Mouse (Mus musculus): ENCODE results near the gene Tsku. TPM values are rescaled to one million over a fixed set of nuclear protein-coding genes. Genes with fewer than 3 reads are reported as not detected.
A peak's percentile ranks its signal among the peaks of the same experiment; 100 is the strongest.

Tsku gene
- polyA plus RNA-seq, 1 experiment from 2014 or later: 9.4 TPM

- Histone ChIP-seq H3K4me1 (replicated peaks; ENCODE audit: control insufficient read depth, insufficient read depth, low read length) (peaks cover 7% of the 10 kb centered on the region), H3K27me3 (ENCODE audit: control insufficient read depth, insufficient read depth, low read depth, low read length) (no peaks in the 10 kb centered on the region), H3K9ac (ENCODE audit: low read length) (no peak overlapping the region), H3K4me3 (ENCODE audit: low read length) (no peak overlapping the region), H3K36me3 (ENCODE audit: control insufficient read depth, insufficient read depth, low read length) (no peaks in the 10 kb centered on the region), H3K9me3 (ENCODE audit: control insufficient read depth, low read length) (no peaks in the 10 kb centered on the region), H3K4me2 (ENCODE audit: low read depth, low read length) (no peak overlapping the region), H3K27ac (ENCODE audit: low read length) (no peak overlapping the region)
- peak; percentile 69 for ATAC-seq (ENCODE audit: low read depth)
- WGBS: 23% methylated on average over 5 of the region's 5 CpGs
Observed at GRCm38 (mm10) chr7:98323288-98324019, 37.7 kb downstream of the Tsku start.

- Histone ChIP-seq H3K4me1 (replicated peaks; ENCODE audit: control insufficient read depth, insufficient read depth, low read length) (peaks cover 7% of the 10 kb centered on the region), H3K27ac (ENCODE audit: low read length) (no peak overlapping the region), H3K36me3 (ENCODE audit: control insufficient read depth, insufficient read depth, low read length) (no peaks in the 10 kb centered on the region), H3K4me2 (ENCODE audit: low read depth, low read length) (no peak overlapping the region), H3K27me3 (ENCODE audit: control insufficient read depth, insufficient read depth, low read depth, low read length) (no peaks in the 10 kb centered on the region), H3K9me3 (ENCODE audit: control insufficient read depth, low read length) (no peaks in the 10 kb centered on the region), H3K4me3 (ENCODE audit: low read length) (no peak overlapping the region), H3K9ac (ENCODE audit: low read length) (no peak overlapping the region)
- no peak for ATAC-seq (ENCODE audit: low read depth)
- WGBS: 70% methylated on average over 3 of the region's 3 CpGs
Observed at GRCm38 (mm10) chr7:98322415-98322814, 38.7 kb downstream of the Tsku start.

- Histone ChIP-seq H3K9me3 (ENCODE audit: control insufficient read depth, low read length) (no peaks in the 10 kb centered on the region), H3K4me2 (ENCODE audit: low read depth, low read length) (no peak within 1 kb of the TSS), H3K27me3 (ENCODE audit: control insufficient read depth, insufficient read depth, low read depth, low read length) (no peaks in the 10 kb centered on the region), H3K9ac (ENCODE audit: low read length) (no peak within 1 kb of the TSS), H3K4me1 (replicated peaks; ENCODE audit: control insufficient read depth, insufficient read depth, low read length) (peaks cover 7% of the 10 kb centered on the region), H3K27ac (ENCODE audit: low read length) (no peak within 1 kb of the TSS), H3K36me3 (ENCODE audit: control insufficient read depth, insufficient read depth, low read length) (no peaks in the 10 kb centered on the region), H3K4me3 (ENCODE audit: low read length) (no peak within 1 kb of the TSS)
- ATAC-seq (ENCODE audit: low read depth): no peak
- WGBS: 81% methylated on average over 2 of the region's 2 CpGs
Observed at GRCm38 (mm10) chr7:98321083-98321482, 40.0 kb downstream of the Tsku start, which contains the start of gene Acer3. Gene Acer3, minus strand, starts transcription at chr7:98321208.

DNA sequence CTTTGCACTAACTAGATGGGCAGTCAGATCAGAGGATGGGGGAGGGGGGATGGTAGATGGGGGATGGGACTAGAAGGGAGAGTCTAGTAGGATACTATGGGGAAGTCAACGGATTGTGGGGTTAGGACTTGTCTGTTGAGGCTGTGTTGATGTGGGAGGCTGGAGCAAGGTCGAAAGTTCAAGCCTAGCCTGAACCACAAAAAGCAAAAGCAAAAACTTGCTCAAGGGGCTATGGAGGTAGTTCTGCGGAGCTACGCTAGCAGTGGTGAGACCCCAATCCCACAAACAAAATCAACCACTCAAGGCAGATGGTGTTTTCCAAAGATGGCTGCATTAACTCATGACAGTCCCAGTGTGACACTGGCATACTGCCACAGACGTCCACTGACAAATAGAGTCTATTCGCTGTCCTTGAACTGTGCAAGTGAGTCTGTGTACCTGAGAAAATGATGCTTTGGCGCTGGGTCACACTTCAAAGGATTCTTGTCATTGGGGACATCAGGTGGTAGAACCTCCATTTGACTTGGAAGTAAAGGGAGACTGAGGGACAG lies 41.0 kb downstream of the Tsku start:
- no peak overlapping the region for H3K4me3 ChIP-seq (ENCODE audit: low read length)
- no peak for ATAC-seq (ENCODE audit: low read depth)

DNA sequence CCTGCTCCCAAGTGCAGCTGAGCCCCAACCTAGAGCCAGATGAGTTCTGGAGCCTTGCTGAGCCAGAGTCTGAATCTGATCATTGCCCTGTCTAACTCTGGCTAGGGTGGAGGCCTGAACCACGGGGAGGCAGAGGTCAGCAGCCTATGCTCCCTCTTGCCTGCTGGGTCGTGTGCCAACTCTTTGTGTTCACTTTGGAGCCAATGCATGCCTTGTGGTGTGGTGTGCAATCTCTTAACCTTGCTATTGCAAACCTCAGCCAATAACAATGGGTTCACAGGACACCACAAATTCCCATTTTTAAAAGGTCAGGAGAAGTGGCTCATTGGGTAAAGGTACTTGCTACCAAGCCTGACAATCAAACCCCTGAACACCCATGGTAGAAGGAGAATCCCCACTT lies 44.6 kb downstream of the Tsku start:
- Histone ChIP-seq H3K36me3 (ENCODE audit: control insufficient read depth, insufficient read depth, low read length) (no peaks in the 10 kb centered on the region), H3K27ac (ENCODE audit: low read length) (no peak overlapping the region), H3K27me3 (ENCODE audit: control insufficient read depth, insufficient read depth, low read depth, low read length) (no peaks in the 10 kb centered on the region), H3K9ac (ENCODE audit: low read length) (no peak overlapping the region), H3K4me1 (replicated peaks; ENCODE audit: control insufficient read depth, insufficient read depth, low read length) (no peaks in the 10 kb centered on the region), H3K4me2 (ENCODE audit: low read depth, low read length) (no peak overlapping the region), H3K4me3 (ENCODE audit: low read length) (no peak overlapping the region), H3K9me3 (ENCODE audit: control insufficient read depth, low read length) (no peaks in the 10 kb centered on the region)
- no peak for ATAC-seq (ENCODE audit: low read depth)
- WGBS: 50% methylated on average over 2 of the region's 2 CpGs

More for the DNA sequence above, 41.0 kb downstream of the Tsku start:
- Histone ChIP-seq H3K36me3 (ENCODE audit: control insufficient read depth, insufficient read depth, low read length) (no peaks in the 10 kb centered on the region), H3K27me3 (ENCODE audit: control insufficient read depth, insufficient read depth, low read depth, low read length) (no peaks in the 10 kb centered on the region), H3K27ac (ENCODE audit: low read length) (no peak overlapping the region), H3K4me2 (ENCODE audit: low read depth, low read length) (no peak overlapping the region), H3K4me1 (replicated peaks; ENCODE audit: control insufficient read depth, insufficient read depth, low read length) (peaks cover 7% of the 10 kb centered on the region), H3K9me3 (ENCODE audit: control insufficient read depth, low read length) (no peaks in the 10 kb centered on the region), H3K9ac (ENCODE audit: low read length) (no peak overlapping the region)
- WGBS: 81% methylated on average over 7 of the region's 7 CpGs

GRCm38 (mm10) chr7:98315087-98315486 lies 46.0 kb downstream of the Tsku start:
- WGBS: 69% methylated on average over 2 of the region's 2 CpGs
- Histone ChIP-seq H3K9ac (ENCODE audit: low read length) (no peak overlapping the region), H3K9me3 (ENCODE audit: control insufficient read depth, low read length) (no peaks in the 10 kb centered on the region), H3K36me3 (ENCODE audit: control insufficient read depth, insufficient read depth, low read length) (no peaks in the 10 kb centered on the region), H3K4me2 (ENCODE audit: low read depth, low read length) (no peak overlapping the region), H3K4me1 (replicated peaks; ENCODE audit: control insufficient read depth, insufficient read depth, low read length) (no peaks in the 10 kb centered on the region), H3K27me3 (ENCODE audit: control insufficient read depth, insufficient read depth, low read depth, low read length) (no peaks in the 10 kb centered on the region), H3K4me3 (ENCODE audit: low read length) (no peak overlapping the region), H3K27ac (ENCODE audit: low read length) (no peak overlapping the region)
- ATAC-seq (ENCODE audit: low read depth): no peak

- Histone ChIP-seq H3K9ac (ENCODE audit: low read length) (no peak overlapping the region), H3K4me3 (ENCODE audit: low read length) (no peak overlapping the region), H3K9me3 (ENCODE audit: control insufficient read depth, low read length) (no peaks in the 10 kb centered on the region), H3K27ac (ENCODE audit: low read length) (no peak overlapping the region), H3K36me3 (ENCODE audit: control insufficient read depth, insufficient read depth, low read length) (no peaks in the 10 kb centered on the region), H3K4me1 (replicated peaks; ENCODE audit: control insufficient read depth, insufficient read depth, low read length) (peaks cover 3% of the 10 kb centered on the region), H3K4me2 (ENCODE audit: low read depth, low read length) (no peak overlapping the region), H3K27me3 (ENCODE audit: control insufficient read depth, insufficient read depth, low read depth, low read length) (no peaks in the 10 kb centered on the region)
- 35% methylated on average over 4 of the region's 4 CpGs for WGBS
- no peak for ATAC-seq (ENCODE audit: low read depth)
Observed at GRCm38 (mm10) chr7:98312185-98312920, 48.8 kb downstream of the Tsku start.

GRCm38 (mm10) chr7:98310266-98310665 lies 50.9 kb downstream of the Tsku start:
- no peaks in the 10 kb centered on the region for H3K36me3 ChIP-seq (ENCODE audit: control insufficient read depth, insufficient read depth, low read length)
- H3K9me3 ChIP-seq (ENCODE audit: control insufficient read depth, low read length): no peaks in the 10 kb centered on the region
- no peak overlapping the region for H3K27ac ChIP-seq (ENCODE audit: low read length)
- WGBS: 46% methylated on average over 6 of the region's 6 CpGs
- no peak overlapping the region for H3K4me2 ChIP-seq (ENCODE audit: low read depth, low read length)
- no peaks in the 10 kb centered on the region for H3K27me3 ChIP-seq (ENCODE audit: control insufficient read depth, insufficient read depth, low read depth, low read length)
- no peak for ATAC-seq (ENCODE audit: low read depth)
- no peak overlapping the region for H3K4me3 ChIP-seq (ENCODE audit: low read length)
- H3K9ac ChIP-seq (ENCODE audit: low read length): no peak overlapping the region
- H3K4me1 ChIP-seq (replicated peaks; ENCODE audit: control insufficient read depth, insufficient read depth, low read length): peaks cover 3% of the 10 kb centered on the region

DNA sequence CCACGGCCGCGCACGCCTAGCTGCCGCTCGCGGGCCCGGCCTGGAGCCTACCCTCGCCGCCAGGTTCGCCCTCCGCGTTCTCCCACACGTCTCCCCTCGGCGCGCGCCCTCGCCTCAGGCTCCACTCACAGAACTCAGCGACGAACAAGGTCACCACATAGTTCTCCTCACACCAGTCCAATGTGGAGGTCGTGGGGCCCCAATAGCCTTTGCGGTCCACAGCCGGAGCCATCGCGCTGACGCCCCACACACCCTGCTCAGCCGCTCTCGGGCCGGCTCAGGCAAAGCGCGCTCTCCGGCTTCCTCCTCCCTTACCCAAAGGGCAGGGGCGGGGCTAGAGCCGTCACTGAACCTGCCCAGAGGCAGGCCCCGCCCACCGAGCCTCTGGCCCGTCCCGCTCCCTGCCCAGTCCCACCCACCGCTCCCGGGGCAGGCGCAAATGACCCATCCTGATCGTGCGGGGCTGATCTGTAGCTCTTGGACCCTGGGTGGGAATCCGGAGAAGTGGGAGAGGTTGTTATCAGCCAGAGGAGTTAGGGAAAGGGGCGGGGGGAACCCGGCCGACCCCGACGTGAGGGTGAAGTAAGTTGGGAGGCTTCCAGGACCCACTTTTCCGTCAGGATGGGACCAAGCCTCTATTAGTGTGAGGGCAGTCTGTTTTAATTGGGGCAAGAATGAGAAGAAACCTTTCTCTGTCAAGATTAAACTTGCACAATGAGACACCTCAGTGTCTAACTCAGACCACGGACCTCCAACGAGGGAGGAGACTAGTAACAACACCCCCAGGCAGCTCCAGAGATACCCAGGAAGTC lies 51.7 kb downstream of the Tsku start:
- WGBS: under 1% methylated on average over 53 of the region's 53 CpGs
- ATAC-seq (ENCODE audit: low read depth): peak; percentile 100
- Histone ChIP-seq H3K9me3 (ENCODE audit: control insufficient read depth, low read length) (no peaks in the 10 kb centered on the region), H3K27ac (ENCODE audit: low read length) (peak overlapping the region; percentile 59), H3K36me3 (ENCODE audit: control insufficient read depth, insufficient read depth, low read length) (no peaks in the 10 kb centered on the region), H3K4me1 (replicated peaks; ENCODE audit: control insufficient read depth, insufficient read depth, low read length) (peaks cover 3% of the 10 kb centered on the region), H3K4me3 (ENCODE audit: low read length) (peak overlapping the region; percentile 85), H3K27me3 (ENCODE audit: control insufficient read depth, insufficient read depth, low read depth, low read length) (no peaks in the 10 kb centered on the region), H3K9ac (ENCODE audit: low read length) (peak overlapping the region; percentile 90), H3K4me2 (ENCODE audit: low read depth, low read length) (peak overlapping the region; percentile 87)
